Mouse (Mus musculus) lung, embryonic 16.5 days (tissue): ENCODE results near the gene Agtr1a. TPM values are rescaled to one million over a fixed set of nuclear protein-coding genes. Genes with fewer than 3 reads are reported as not detected.

Source experiments
- ATAC-seq: fragments of 200-750 bp; cut with Nextera tagmentation; 2 replicates; pipeline ENCODE4 v1.8.0; 2017; ENCODE audit warnings: low read depth, mild to moderate bottlenecking, moderate library complexity
- H3K27ac ChIP-seq: fragments of 300-500 bp; sonication (generic); 2 replicates; pipeline ENCODE4 v1.5.1; 2014; ENCODE audit warnings: mild to moderate bottlenecking, control low read depth, low read length
- H3K27me3 ChIP-seq: fragments of 300-500 bp; sonication (generic); 2 replicates; pipeline ENCODE4 v1.6.1; 2014; ENCODE audit warnings: low read depth, low read length, mixed read lengths; ENCODE audit not compliant: control insufficient read depth, insufficient read depth
- H3K36me3 ChIP-seq: fragments of 300-500 bp; sonication (generic); 2 replicates; pipeline ENCODE4 v1.6.1; 2014; ENCODE audit warnings: low read length; ENCODE audit not compliant: control insufficient read depth, insufficient read depth
- H3K4me1 ChIP-seq: fragments of 300-500 bp; sonication (generic); replicated peaks from 2 replicates; pipeline ENCODE4 v1.6.1; 2014; ENCODE audit warnings: low read length, mixed read lengths; ENCODE audit not compliant: control insufficient read depth, insufficient read depth
- H3K4me2 ChIP-seq: fragments of 300-500 bp; sonication (generic); 2 replicates; pipeline ENCODE4 v1.6.1; 2014; ENCODE audit warnings: low read depth, low read length, control low read depth
- H3K4me3 ChIP-seq: fragments of 300-500 bp; sonication (generic); 2 replicates; pipeline ENCODE4 v1.5.1; 2014; ENCODE audit warnings: mild to moderate bottlenecking, low read length, control low read depth
- H3K9ac ChIP-seq: fragments of 300-500 bp; sonication (generic); 2 replicates; pipeline ENCODE4 v1.6.1; 2014; ENCODE audit warnings: low read length, control low read depth
- H3K9me3 ChIP-seq: fragments of 300-500 bp; sonication (generic); 2 replicates; pipeline ENCODE4 v1.6.1; 2016; ENCODE audit warnings: low read length; ENCODE audit not compliant: control insufficient read depth
- WGBS: fragments of 180-500 bp; shearing (Covaris S2); extraction: QIAGEN DNeasy Blood & Tissue Kit; methylation state at CpG from one replicate; pipeline ENCODE4 v1.1.7; 2014; 5-methylcytosine and 5-hydroxymethylcytosine counted together
- polyA plus RNA-seq: library from polyadenylated mRNA; unstranded; fragments of >200 nt; fragmentation: Nextera tagmentation; extraction: Ambion mirVana; gene quantifications from 2 replicates; pipeline ENCODE4 v1.2.1, GENCODE M21; 2015

The Agtr1a gene
- polyA plus RNA-seq, 1 experiment from 2014 or later: 7.3 TPM

DNA sequence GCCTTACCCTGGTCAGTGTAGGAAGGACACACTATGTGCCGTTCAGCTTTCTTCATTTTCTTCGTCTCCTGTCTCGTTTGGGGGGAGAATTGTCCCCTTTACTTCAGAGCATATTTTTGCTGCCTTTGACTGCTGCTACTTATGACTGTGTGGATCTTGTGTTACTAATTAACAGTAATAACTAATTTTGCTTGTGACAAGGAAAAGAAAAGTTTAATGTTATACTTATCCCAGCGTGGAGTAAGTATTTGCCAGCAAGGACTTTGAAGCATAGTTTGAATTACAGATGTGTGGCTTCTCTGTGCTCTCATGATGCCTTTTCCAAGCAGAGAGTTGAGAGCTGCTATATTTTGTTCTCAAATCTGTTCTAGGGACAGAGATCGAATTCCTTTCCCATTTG, 2.3 kb downstream of the Agtr1a start:
- Histone ChIP-seq H3K4me2 (no peak overlapping the region), H3K9ac (no peak overlapping the region), H3K36me3 (no peaks in the 10 kb centered on the region), H3K27ac (no peak overlapping the region), H3K9me3 (no peaks in the 10 kb centered on the region), H3K27me3 (peaks cover 3% of the 10 kb centered on the region; the same call in 1 of the 2 replicates), H3K4me1 (peaks cover 3% of the 10 kb centered on the region; the same call in 1 of the 2 replicates), H3K4me3 (no peak overlapping the region)
- ATAC-seq: no peak
- 73% methylated on average over 5 of the region's 5 CpGs for WGBS

- Histone ChIP-seq H3K4me3 (no peak overlapping the region), H3K4me1 (peaks cover 3% of the 10 kb centered on the region), H3K36me3 (no peaks in the 10 kb centered on the region), H3K4me2 (no peak overlapping the region), H3K27me3 (peaks cover under 1% of the 10 kb centered on the region; the same call in 1 of the 2 replicates), H3K27ac (no peak overlapping the region), H3K9ac (no peak overlapping the region), H3K9me3 (no peaks in the 10 kb centered on the region)
- no peak for ATAC-seq
- 80% methylated on average over 8 of the region's 8 CpGs for WGBS
These were observed 3.7 kb downstream of the Agtr1a start for GRCm38 (mm10) chr13:30339927-30340326.

DNA sequence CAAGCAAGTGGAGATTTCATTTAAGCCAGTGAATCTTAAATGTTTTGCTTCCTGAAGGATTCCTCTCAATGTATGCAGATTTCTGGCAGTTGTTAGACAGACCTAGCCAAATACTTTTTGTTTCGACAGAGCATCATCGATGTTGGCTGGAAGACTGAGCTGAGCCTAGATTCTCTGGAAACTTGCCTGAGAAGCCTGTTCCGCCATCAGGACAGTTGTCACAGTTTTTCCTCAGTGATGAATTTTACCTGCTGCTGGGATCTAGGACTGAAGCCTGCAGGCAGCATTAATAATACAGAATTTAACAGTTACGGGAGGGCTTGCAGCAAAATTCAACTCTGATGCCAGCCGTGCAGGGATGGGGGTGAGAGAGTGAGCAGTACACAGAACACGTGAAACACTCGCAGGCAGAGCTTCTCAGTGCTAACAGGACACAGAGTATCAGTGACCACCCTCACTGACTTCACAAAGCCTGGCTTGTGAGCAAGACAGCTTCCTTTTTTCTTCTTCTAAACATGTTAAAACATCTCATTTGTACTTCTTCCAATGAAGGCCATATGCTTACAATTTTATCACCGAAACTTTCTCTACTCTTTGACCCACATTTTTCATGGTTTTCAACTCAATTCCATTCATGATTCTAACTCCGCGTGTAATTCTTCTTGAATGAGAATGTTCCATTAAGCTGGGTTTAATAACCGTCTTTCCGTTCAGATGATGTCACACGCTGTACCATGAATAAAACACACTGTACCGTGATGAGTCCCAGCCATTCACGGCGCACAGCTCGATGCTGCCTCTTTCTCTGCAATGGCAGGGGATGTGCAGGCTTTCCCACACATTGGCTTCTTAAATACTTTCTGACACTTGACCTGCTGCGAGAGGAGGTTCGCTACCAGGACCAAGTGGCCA, 6.0 kb downstream of the Agtr1a start:
- Histone ChIP-seq H3K9me3 (no peaks in the 10 kb centered on the region), H3K4me3 (no peak overlapping the region), H3K9ac (no peak overlapping the region), H3K4me1 (no peaks in the 10 kb centered on the region; the same call in 1 of the 2 replicates), H3K27ac (no peak overlapping the region), H3K4me2 (no peak overlapping the region), H3K36me3 (no peaks in the 10 kb centered on the region), H3K27me3 (no peaks in the 10 kb centered on the region; the same call in 1 of the 2 replicates)
- WGBS: 74% methylated on average over 19 of the region's 19 CpGs
- ATAC-seq: no peak

- no peak for ATAC-seq
- no peak overlapping the region for H3K9ac ChIP-seq
- no peaks in the 10 kb centered on the region for H3K9me3 ChIP-seq
- H3K4me1 ChIP-seq: no peaks in the 10 kb centered on the region; the same call in 1 of the 2 replicates
- no peak overlapping the region for H3K27ac ChIP-seq
- 76% methylated on average over 11 of the region's 11 CpGs for WGBS
- H3K4me3 ChIP-seq: no peak overlapping the region
- H3K36me3 ChIP-seq: no peaks in the 10 kb centered on the region
- no peak overlapping the region for H3K4me2 ChIP-seq
- H3K27me3 ChIP-seq: no peaks in the 10 kb centered on the region
These were observed 9.2 kb downstream of the Agtr1a start for GRCm38 (mm10) chr13:30345427-30345913.

- no peak overlapping the region for H3K4me3 ChIP-seq
- H3K27ac ChIP-seq: no peak overlapping the region
- no peaks in the 10 kb centered on the region; the same call in 1 of the 2 replicates for H3K4me1 ChIP-seq
- H3K9me3 ChIP-seq: no peaks in the 10 kb centered on the region
- 74% methylated on average over 4 of the region's 4 CpGs for WGBS
- H3K4me2 ChIP-seq: no peak overlapping the region
- ATAC-seq: no peak
- no peak overlapping the region for H3K9ac ChIP-seq
- H3K36me3 ChIP-seq: no peaks in the 10 kb centered on the region
- H3K27me3 ChIP-seq: no peaks in the 10 kb centered on the region
These were observed 10.6 kb downstream of the Agtr1a start for GRCm38 (mm10) chr13:30346881-30347280.

DNA sequence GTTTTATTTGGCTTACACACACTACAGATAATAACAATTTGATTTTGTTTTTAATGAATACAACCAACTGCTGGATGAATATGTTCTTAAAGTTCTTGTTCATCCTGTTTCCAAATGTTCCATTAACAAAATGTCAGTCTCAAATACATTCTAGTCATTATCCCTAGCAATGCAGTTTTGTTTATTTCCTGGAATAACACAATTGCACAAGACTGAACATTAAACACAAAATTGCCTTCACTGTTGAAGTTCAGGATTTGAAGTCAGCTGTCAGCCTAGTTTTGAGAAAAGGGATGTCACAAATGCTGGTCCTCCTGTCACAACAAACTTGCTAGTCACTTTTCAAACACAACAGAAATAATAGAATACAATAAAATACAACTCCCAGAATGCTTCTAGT, 12.1 kb downstream of the Agtr1a start:
- no peak for ATAC-seq
- Histone ChIP-seq H3K36me3 (no peaks in the 10 kb centered on the region), H3K27ac (no peak overlapping the region), H3K9me3 (no peaks in the 10 kb centered on the region), H3K27me3 (no peaks in the 10 kb centered on the region), H3K4me3 (no peak overlapping the region), H3K4me2 (no peak overlapping the region), H3K4me1 (no peaks in the 10 kb centered on the region; the same call in 1 of the 2 replicates), H3K9ac (no peak overlapping the region)

DNA sequence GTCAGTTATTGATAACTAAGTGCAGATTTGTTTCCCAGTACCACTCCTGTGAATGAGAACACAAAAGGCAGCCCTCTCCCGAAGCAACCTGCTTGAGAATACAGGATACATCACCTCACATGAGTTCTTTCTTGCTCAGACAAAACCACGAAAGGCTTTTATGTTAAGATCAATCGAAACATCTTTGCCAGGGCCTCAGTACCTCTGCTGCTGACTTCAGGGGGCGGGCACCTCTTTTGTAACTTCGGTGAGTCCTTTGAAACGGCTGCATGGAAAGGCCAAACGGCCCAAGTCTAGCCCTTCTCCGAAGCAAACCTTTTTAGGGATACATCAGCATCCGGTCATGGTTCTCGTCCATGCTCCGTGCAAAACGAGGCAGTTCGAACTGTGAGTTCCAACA, 15.7 kb downstream of the Agtr1a start:
- no peak overlapping the region for H3K9ac ChIP-seq
- H3K4me1 ChIP-seq: no peaks in the 10 kb centered on the region
- no peak overlapping the region for H3K4me2 ChIP-seq
- H3K36me3 ChIP-seq: no peaks in the 10 kb centered on the region
- no peaks in the 10 kb centered on the region for H3K27me3 ChIP-seq
- 77% methylated on average over 13 of the region's 13 CpGs for WGBS
- H3K4me3 ChIP-seq: no peak overlapping the region
- H3K9me3 ChIP-seq: no peaks in the 10 kb centered on the region
- no peak for ATAC-seq
- H3K27ac ChIP-seq: no peak overlapping the region

- 88% methylated on average over 6 of the region's 6 CpGs for WGBS
- H3K27me3 ChIP-seq: no peaks in the 10 kb centered on the region
- H3K27ac ChIP-seq: no peak overlapping the region
- no peaks in the 10 kb centered on the region for H3K36me3 ChIP-seq
- no peak overlapping the region for H3K4me3 ChIP-seq
- no peak for ATAC-seq
- H3K4me1 ChIP-seq: no peaks in the 10 kb centered on the region
- H3K9ac ChIP-seq: no peak overlapping the region
- no peaks in the 10 kb centered on the region for H3K9me3 ChIP-seq
- no peak overlapping the region for H3K4me2 ChIP-seq
These were observed 18.8 kb downstream of the Agtr1a start for GRCm38 (mm10) chr13:30354991-30355580.

- Histone ChIP-seq H3K4me1 (peaks cover 4% of the 10 kb centered on the region; the same call in 1 of the 2 replicates), H3K4me3 (no peak overlapping the region), H3K27ac (no peak overlapping the region), H3K4me2 (no peak overlapping the region), H3K27me3 (no peaks in the 10 kb centered on the region), H3K36me3 (no peaks in the 10 kb centered on the region), H3K9ac (no peak overlapping the region), H3K9me3 (no peaks in the 10 kb centered on the region)
- no peak for ATAC-seq
- WGBS: 82% methylated on average over 2 of the region's 2 CpGs
These were observed 19.7 kb downstream of the Agtr1a start for GRCm38 (mm10) chr13:30355979-30356378.
